Mouse (Mus musculus) CH12.LX (cell line): Measurements from ENCODE around the gene 1700025C18Rik. TPM values are rescaled to one million over a fixed set of nuclear protein-coding genes. Genes with fewer than 3 reads are reported as not detected.

Experiments used
- DNase-seq: peaks from one replicate; pipeline ENCODE4 v3.0.0-alpha.2; 2013; ENCODE audit errors: extremely low read depth
- H3K27ac ChIP-seq: 2 replicates; pipeline ENCODE4 v1.5.1; 2012; ENCODE audit warnings: low read depth, mild to moderate bottlenecking, control low read depth, moderate library complexity; ENCODE audit not compliant: insufficient read depth
- H3K27me3 ChIP-seq: replicated peaks from 2 replicates; pipeline ENCODE3; 2012; ENCODE audit warnings: inconsistent platforms
- H3K36me3 ChIP-seq, 2 experiments: replicated peaks in 1 of 2; 2 replicates each; pipeline versions ENCODE3 to v1.6.1; 2012; ENCODE audit warnings: inconsistent platforms in 1 of 2, low read length in 1 of 2, mild to moderate bottlenecking in 1 of 2, mixed read lengths in 1 of 2, moderate library complexity in 1 of 2; ENCODE audit not compliant: control insufficient read depth in 1 of 2, insufficient read depth in 1 of 2
- H3K4me1 ChIP-seq, 2 experiments: 2 replicates each; pipeline ENCODE4 v1.6.1; 2012; ENCODE audit warnings: inconsistent platforms in 1 of 2, moderate library complexity in 1 of 2; ENCODE audit not compliant: insufficient read depth in 2 of 2, control insufficient read depth in 1 of 2
- H3K4me2 ChIP-seq: 2 replicates; pipeline ENCODE4 v1.6.1; 2012; ENCODE audit warnings: low read depth, mild to moderate bottlenecking, control low read depth; ENCODE audit not compliant: poor library complexity, insufficient read depth, severe bottlenecking
- H3K4me3 ChIP-seq, 3 experiments: fragments of 150-350 bp in 1 of 3; sonication (generic) in 1 of 3; replicated peaks in 1 of 3; 2 replicates each; pipeline versions ENCODE3 to v1.5.1; 2011 to 2012; ENCODE audit warnings: low read depth in 2 of 3, low read length in 2 of 3, mild to moderate bottlenecking in 2 of 3, moderate library complexity in 2 of 3, control low read depth in 1 of 3, improper control_type of control experiment in 1 of 3, inconsistent platforms in 1 of 3, mixed read lengths in 1 of 3; ENCODE audit not compliant: poor library complexity in 1 of 3
- H3K79me2 ChIP-seq: replicated peaks from 2 replicates; pipeline ENCODE4 v1.6.1; 2012; ENCODE audit warnings: mild to moderate bottlenecking, moderate library complexity; ENCODE audit not compliant: control insufficient read depth, poor library complexity, insufficient read depth, severe bottlenecking; ENCODE audit errors: extremely low read depth
- H3K9ac ChIP-seq: 2 replicates; pipeline ENCODE4 v1.6.1; 2012; ENCODE audit warnings: low read depth, mild to moderate bottlenecking, control low read depth, moderate library complexity; ENCODE audit not compliant: insufficient read depth
- H3K9me3 ChIP-seq: replicated peaks from 2 replicates; pipeline ENCODE3; 2012; ENCODE audit warnings: low read length, inconsistent platforms, mixed read lengths
- BHLHE40 ChIP-seq: IDR thresholded peaks from 2 replicates; pipeline ENCODE4 v1.6.1; 2011; ENCODE audit warnings: mild to moderate bottlenecking, low read depth, low read length, improper control_type of control experiment
- CTCF ChIP-seq, 2 experiments: IDR thresholded peaks in 1 of 2; conservative IDR thresholded peaks in 1 of 2; 2 replicates each; pipeline ENCODE4 v1.5.1; 2011 to 2012; ENCODE audit warnings: low read depth in 2 of 2, low read length in 2 of 2, improper control_type of control experiment in 1 of 2, inconsistent platforms in 1 of 2, mild to moderate bottlenecking in 1 of 2, moderate library complexity in 1 of 2
- ELF1 ChIP-seq: IDR thresholded peaks from 2 replicates; pipeline ENCODE4 v1.6.1; 2014; ENCODE audit warnings: low read depth, mild to moderate bottlenecking, inconsistent platforms, low read length, improper control_type of control experiment
- EP300 ChIP-seq: IDR thresholded peaks from 2 replicates; pipeline ENCODE4 v1.6.1; 2011; ENCODE audit warnings: low read length, improper control_type of control experiment
- ETS1 ChIP-seq: conservative IDR thresholded peaks from 2 replicates; pipeline ENCODE4 v1.6.1; 2012; ENCODE audit warnings: low read depth, mild to moderate bottlenecking, inconsistent platforms, low read length, improper control_type of control experiment, moderate library complexity
- GABPA ChIP-seq: IDR thresholded peaks from 2 replicates; pipeline ENCODE4 v1.6.1; 2012; ENCODE audit warnings: low read depth, low read length, improper control_type of control experiment, inconsistent platforms; ENCODE audit not compliant: insufficient replicate concordance
- IRF4 ChIP-seq: IDR thresholded peaks from 2 replicates; pipeline ENCODE4 v1.6.1; 2014; ENCODE audit warnings: low read depth, mild to moderate bottlenecking, inconsistent platforms, low read length, improper control_type of control experiment
- JUN ChIP-seq: IDR thresholded peaks from 2 replicates; pipeline ENCODE4 v1.6.1; 2011; ENCODE audit warnings: low read depth, mild to moderate bottlenecking, low read length, improper control_type of control experiment, moderate library complexity; ENCODE audit not compliant: insufficient read depth
- JUND ChIP-seq: conservative IDR thresholded peaks from 2 replicates; pipeline ENCODE4 v1.6.1; 2011; ENCODE audit warnings: low read depth, low read length, improper control_type of control experiment
- KAT2A ChIP-seq: IDR thresholded peaks from 2 replicates; pipeline ENCODE4 v1.6.1; 2012; ENCODE audit warnings: low read length, improper control_type of control experiment, inconsistent platforms; ENCODE audit not compliant: insufficient replicate concordance
- MAFK ChIP-seq: IDR thresholded peaks from 2 replicates; pipeline ENCODE4 v1.6.1; 2011; ENCODE audit warnings: low read length, improper control_type of control experiment; ENCODE audit not compliant: insufficient replicate concordance
- MAX ChIP-seq: IDR thresholded peaks from 2 replicates; pipeline ENCODE4 v1.6.1; 2011; ENCODE audit warnings: low read length, improper control_type of control experiment
- MAZ ChIP-seq: IDR thresholded peaks from 2 replicates; pipeline ENCODE4 v1.6.1; 2012; ENCODE audit warnings: low read depth, mild to moderate bottlenecking, inconsistent platforms, low read length, improper control_type of control experiment, moderate library complexity
- MEF2A ChIP-seq: IDR thresholded peaks from 2 replicates; pipeline ENCODE4 v1.6.1; 2014; ENCODE audit warnings: low read depth, mild to moderate bottlenecking, inconsistent platforms, low read length, improper control_type of control experiment, borderline replicate concordance
- MXI1 ChIP-seq: IDR thresholded peaks from 2 replicates; pipeline ENCODE4 v1.6.1; 2011; ENCODE audit warnings: mild to moderate bottlenecking, low read depth, low read length, improper control_type of control experiment
- MYC ChIP-seq: IDR thresholded peaks from 2 replicates; pipeline ENCODE4 v1.6.1; 2011; ENCODE audit warnings: low read depth, mild to moderate bottlenecking, improper control_type of control experiment, low read length
- NELFE ChIP-seq: IDR thresholded peaks from 2 replicates; pipeline ENCODE4 v1.6.1; 2011; ENCODE audit warnings: low read depth, low read length, improper control_type of control experiment
- POLR2AphosphoS2 ChIP-seq: IDR thresholded peaks from 2 replicates; pipeline ENCODE4 v1.6.1; 2011; ENCODE audit warnings: low read depth, low read length, improper control_type of control experiment
- RAD21 ChIP-seq: IDR thresholded peaks from 2 replicates; pipeline ENCODE4 v1.6.1; 2011; ENCODE audit warnings: low read depth, mild to moderate bottlenecking, low read length, improper control_type of control experiment, moderate library complexity
- RCOR1 ChIP-seq: conservative IDR thresholded peaks from 2 replicates; pipeline ENCODE4 v1.6.1; 2012; ENCODE audit warnings: low read depth, mild to moderate bottlenecking, inconsistent platforms, low read length, improper control_type of control experiment
- SIN3A ChIP-seq: IDR thresholded peaks from 2 replicates; pipeline ENCODE4 v1.6.1; 2012; ENCODE audit warnings: low read length, improper control_type of control experiment, inconsistent platforms
- SMC3 ChIP-seq: IDR thresholded peaks from 2 replicates; pipeline ENCODE4 v1.6.1; 2011; ENCODE audit warnings: low read depth, low read length, improper control_type of control experiment
- TBP ChIP-seq: conservative IDR thresholded peaks from 2 replicates; pipeline ENCODE4 v1.6.1; 2011; ENCODE audit warnings: low read depth, low read length, improper control_type of control experiment
- TCF12 ChIP-seq: IDR thresholded peaks from 2 replicates; pipeline ENCODE4 v1.6.1; 2014; ENCODE audit warnings: low read depth, mild to moderate bottlenecking, inconsistent platforms, low read length, improper control_type of control experiment
- UBTF ChIP-seq: IDR thresholded peaks from 2 replicates; pipeline ENCODE4 v1.6.1; 2012; ENCODE audit warnings: low read depth, mild to moderate bottlenecking, inconsistent platforms, low read length, improper control_type of control experiment, moderate library complexity
- USF1 ChIP-seq: IDR thresholded peaks from 2 replicates; pipeline ENCODE4 v1.6.1; 2014; ENCODE audit warnings: low read depth, mild to moderate bottlenecking, inconsistent platforms, low read length, improper control_type of control experiment
- ZMIZ1 ChIP-seq: IDR thresholded peaks from 2 replicates; pipeline ENCODE4 v1.6.1; 2012; ENCODE audit warnings: low read depth, mild to moderate bottlenecking, inconsistent platforms, low read length, improper control_type of control experiment
- dilution Hi-C: fragments of 300-500 bp; cut with MboI; formaldehyde crosslinking; loops from 2 replicates; pipeline ENCODE4 v1.14.3; 2020; ENCODE audit warnings: low sequenced_read_pairs; ENCODE audit not compliant: extremely low pct_unique_long_range_greater_than_20kb, extremely low pct_ligation_motif_present
- in situ Hi-C: fragments of 300-500 bp; cut with MboI; formaldehyde crosslinking; loops from 3 replicates; pipeline ENCODE4 v1.14.3; 2019; ENCODE audit warnings: low sequenced_read_pairs, low pct_ligation_motif_present, low pct_unique_long_range_greater_than_20kb, mixed read lengths
- polyA plus RNA-seq: library from polyadenylated mRNA; unstranded; fragments of >175 nt; gene quantifications from 2 replicates; pipeline ENCODE4 v1.2.1, GENCODE M21; 2012; ENCODE audit warnings: low read depth; ENCODE audit not compliant: insufficient read length
- total RNA-seq, 2 experiments: library from RNA; depleted of rRNA; stranded (reverse); fragments of 300-350 nt in 1 of 2; fragments of >200 nt in 1 of 2; gene quantifications; 2 replicates each; pipeline ENCODE4 v1.2.3; 2012 to 2014

The 1700025C18Rik gene
- total and polyA plus RNA-seq, 3 experiments = not detected

DNA sequence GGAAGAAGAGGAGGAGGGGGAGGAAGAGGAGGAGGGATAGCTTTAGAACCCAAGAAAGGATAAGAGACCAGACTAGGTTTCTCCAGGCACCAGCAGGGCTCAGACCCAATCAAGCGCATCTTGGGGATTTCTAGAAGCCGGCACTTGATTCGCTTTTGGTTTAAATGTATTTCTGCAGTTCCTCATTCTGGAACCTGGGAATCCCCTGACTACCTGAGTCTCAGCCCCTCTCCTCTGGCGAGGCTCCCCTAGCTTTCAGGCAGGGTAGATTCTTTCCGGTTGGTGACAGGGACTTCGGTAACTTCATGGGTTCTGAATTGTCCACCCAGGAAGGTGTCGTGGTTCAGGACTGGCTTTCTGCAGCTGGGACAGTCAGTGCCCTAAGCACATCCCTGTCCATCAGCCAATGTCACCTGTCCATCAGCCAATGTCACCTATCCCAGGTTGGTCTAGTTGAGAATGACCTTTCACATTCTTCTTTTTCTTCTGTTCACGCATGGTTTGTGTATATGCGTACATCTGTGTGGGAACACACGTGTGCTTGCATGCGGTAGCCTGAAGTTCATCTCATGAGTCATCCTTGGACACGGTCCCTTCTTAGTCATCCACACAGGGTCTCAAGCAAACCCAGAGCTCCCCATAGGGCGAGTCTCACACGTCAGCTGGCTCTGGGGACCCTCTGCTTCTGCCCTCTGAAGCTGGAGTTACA lies 34.0 kb downstream of the 1700025C18Rik start:
- Histone ChIP-seq H3K4me3 (peak overlapping the region; percentile 68 to 88 (median 85)), H3K4me1 (peaks cover 19 to 48% of the 10 kb centered on the region in 2 experiments), H3K27me3 (no peaks in the 10 kb centered on the region), H3K27ac (peak overlapping the region; percentile 99), H3K79me2 (peaks cover 44% of the 10 kb centered on the region)
- TF ChIP-seq JUND (0 out of 2 replicates have a peak, but pooled peaks have one; percentile 5), ELF1 (peak; percentile 58), BHLHE40 (peak; percentile 92), NELFE (no peak), SIN3A (peak; percentile 97), MAX (peak; percentile 88), MEF2A (peak; percentile 81), EP300 (peak; percentile 88), MAFK (peak; percentile 72; the same call in 1 of the 2 replicates), SMC3 (no peak), RAD21 (peak; percentile 0), TBP (0 out of 2 replicates have a peak, but pooled peaks have one; percentile 31), MAZ (peak; percentile 93), ZMIZ1 (no peak; the same call in 1 of the 2 replicates), POLR2AphosphoS2 (no peak; the same call in 1 of the 2 replicates), USF1 (no peak), KAT2A (0 out of 2 replicates have a peak, but pooled peaks have one; percentile 47), MYC (peak; percentile 91; the same call in 1 of the 2 replicates), UBTF (0 out of 2 replicates have a peak, but pooled peaks have one; percentile 10), GABPA (no peak), JUN (no peak), ETS1 (peak; percentile 81), TCF12 (peak; percentile 73), MXI1 (peak; percentile 97), RCOR1 (peak; percentile 74; the same call in 1 of the 2 replicates), CTCF (conservative IDR thresholded peaks at IDR 0.05 in 1 of 2, IDR thresholded peaks at IDR 0.05 in 1 of 2; ENCODE audit: low read depth in 2 of 2, low read length in 2 of 2) (0 out of 4 replicates have a peak, but pooled peaks of 1 of the 2 experiments have one; percentile 2), IRF4 (peak; percentile 87)
- TF ChIP-seq, all 38 proteins: peak for 20
- peak; percentile 91 for DNase-seq
- Histone ChIP-seq H3K9me3 (peaks cover 9% of the 10 kb centered on the region), H3K9ac (peak overlapping the region; percentile 86; the same call in 1 of the 2 replicates), H3K36me3 (peaks cover 10 to 26% of the 10 kb centered on the region in 2 experiments), H3K4me2 (peak overlapping the region; percentile 79)
- dilution Hi-C loops = no loop called here
- in situ Hi-C loops = no loop called here
